Mouse (Mus musculus) retina, postnatal 7 days (tissue): ENCODE data around the gene Hspa1l.
A peak's percentile ranks its signal among the peaks of the same experiment; 100 is the strongest.
"Not testable (repeated sequence)": the region's sequence is repeated elsewhere in the genome, so short reads cannot be mapped to it uniquely, and the experiment has no call there.

Source experiments
- DNase-seq: peaks from one replicate; pipeline ENCODE4 v3.0.0-alpha.2; 2012; ENCODE audit warnings: low read depth, low spot score

Gene Hspa1l

GRCm38 (mm10) chr17:35003022-35003838 is 30.7 kb downstream of the Hspa1l start:
- no peak for DNase-seq

- DNase-seq, result no peak
Observed at GRCm38 (mm10) chr17:35004075-35004717, 31.7 kb downstream of the Hspa1l start.

GRCm38 (mm10) chr17:35005158-35005557 is 32.7 kb downstream of the Hspa1l start:
- DNase-seq, result no peak

GRCm38 (mm10) chr17:35005902-35006301 is 33.4 kb downstream of the Hspa1l start:
- DNase-seq, result not testable (repeated sequence)

GRCm38 (mm10) chr17:35007387-35007991 is 35.0 kb downstream of the Hspa1l start:
- DNase-seq, result no peak

GRCm38 (mm10) chr17:35009586-35009985 is 37.1 kb downstream of the Hspa1l start:
- no peak for DNase-seq

- DNase-seq, result no peak
Observed at GRCm38 (mm10) chr17:35011440-35011839, 38.9 kb downstream of the Hspa1l start.

GRCm38 (mm10) chr17:35012430-35012829 is 39.9 kb downstream of the Hspa1l start:
- no peak for DNase-seq

GRCm38 (mm10) chr17:35013221-35013620 is 40.7 kb downstream of the Hspa1l start:
- DNase-seq, result no peak

- no peak for DNase-seq
Observed at GRCm38 (mm10) chr17:35015296-35015695, 42.8 kb downstream of the Hspa1l start.

- no peak for DNase-seq
Observed at GRCm38 (mm10) chr17:35016376-35016775, 43.9 kb downstream of the Hspa1l start, which contains the start of gene Vwa7. Gene Vwa7 (plus strand): TSS chr17:35016579.

GRCm38 (mm10) chr17:35016791-35017705 is 44.5 kb downstream of the Hspa1l start:
- DNase-seq, result no peak

GRCm38 (mm10) chr17:35017706-35018030 is 45.2 kb downstream of the Hspa1l start:
- no peak for DNase-seq

- DNase-seq, result no peak
Observed at GRCm38 (mm10) chr17:35018171-35018570, 45.7 kb downstream of the Hspa1l start.

- no peak for DNase-seq
Observed at GRCm38 (mm10) chr17:35019894-35020293, 47.4 kb downstream of the Hspa1l start.

- no peak for DNase-seq
Observed at GRCm38 (mm10) chr17:35020551-35020950, 48.0 kb downstream of the Hspa1l start.

- peak; percentile 80 for DNase-seq
Observed at GRCm38 (mm10) chr17:35021163-35021808, 48.8 kb downstream of the Hspa1l start.

- DNase-seq, result no peak
Observed at GRCm38 (mm10) chr17:35021842-35022477, 49.5 kb downstream of the Hspa1l start.

GRCm38 (mm10) chr17:35022541-35023060 is 50.1 kb downstream of the Hspa1l start:
- no peak for DNase-seq

GRCm38 (mm10) chr17:35023221-35023620 is 50.7 kb downstream of the Hspa1l start:
- DNase-seq, result no peak
